Mouse (Mus musculus) lung, postnatal 14 days (tissue): Measurements from ENCODE around the gene 1700001K19Rik.
"Not testable (repeated sequence)": the region's sequence is repeated elsewhere in the genome, so short reads cannot be mapped to it uniquely, and the experiment has no call there.

Experiments used
- DNase-seq: peaks from one replicate; pipeline ENCODE4 v3.0.0; 2021

1700001K19Rik gene

GRCm38 (mm10) chr12:110682561-110683299 is at the start of gene 1700001K19Rik:
Gene 1700001K19Rik, minus strand, starts transcription at chr12:110682619.
- no peak for DNase-seq

- no peak for DNase-seq
Observed at GRCm38 (mm10) chr12:110726428-110726827, 44.0 kb upstream of the 1700001K19Rik start.

GRCm38 (mm10) chr12:110725489-110725888 is 43.1 kb upstream of the 1700001K19Rik start:
- no peak for DNase-seq

- no peak for DNase-seq
Observed at GRCm38 (mm10) chr12:110725051-110725450, 42.6 kb upstream of the 1700001K19Rik start.

- no peak for DNase-seq
Observed at GRCm38 (mm10) chr12:110716004-110716403, 33.6 kb upstream of the 1700001K19Rik start.

GRCm38 (mm10) chr12:110714215-110714614 is 31.8 kb upstream of the 1700001K19Rik start:
- no peak for DNase-seq

- DNase-seq, result no peak
Observed at GRCm38 (mm10) chr12:110713784-110714183, 31.4 kb upstream of the 1700001K19Rik start.

GRCm38 (mm10) chr12:110711270-110711669 is 28.9 kb upstream of the 1700001K19Rik start:
- DNase-seq, result no peak

- DNase-seq, result no peak
Observed at GRCm38 (mm10) chr12:110707451-110707850, 25.0 kb upstream of the 1700001K19Rik start.

- peak; percentile 68 for DNase-seq
Observed at GRCm38 (mm10) chr12:110706337-110707231, 24.2 kb upstream of the 1700001K19Rik start.

GRCm38 (mm10) chr12:110705419-110705818 is 23.0 kb upstream of the 1700001K19Rik start:
- not testable (repeated sequence) for DNase-seq

GRCm38 (mm10) chr12:110703682-110704081 is 21.3 kb upstream of the 1700001K19Rik start:
- no peak for DNase-seq

- peak; percentile 94 for DNase-seq
Observed at GRCm38 (mm10) chr12:110703008-110703471, 20.6 kb upstream of the 1700001K19Rik start.

GRCm38 (mm10) chr12:110702556-110702955 is 20.1 kb upstream of the 1700001K19Rik start, which contains the start of gene Hsp90aa1:
Gene Hsp90aa1, minus strand, starts transcription at chr12:110702728.
- DNase-seq, result no peak

- not testable (repeated sequence) for DNase-seq
Observed at GRCm38 (mm10) chr12:110701363-110701762, 18.9 kb upstream of the 1700001K19Rik start.

- no peak for DNase-seq
Observed at GRCm38 (mm10) chr12:110700730-110701129, 18.3 kb upstream of the 1700001K19Rik start.

- no peak for DNase-seq
Observed at GRCm38 (mm10) chr12:110699171-110699547, 16.7 kb upstream of the 1700001K19Rik start.

- no peak for DNase-seq
Observed at GRCm38 (mm10) chr12:110698523-110699170, 16.2 kb upstream of the 1700001K19Rik start.

GRCm38 (mm10) chr12:110698080-110698479 is 15.7 kb upstream of the 1700001K19Rik start:
- no peak for DNase-seq

- DNase-seq, result no peak
Observed at GRCm38 (mm10) chr12:110697457-110697856, 15.0 kb upstream of the 1700001K19Rik start.

- DNase-seq, result no peak
Observed at GRCm38 (mm10) chr12:110696975-110697400, 14.6 kb upstream of the 1700001K19Rik start.

GRCm38 (mm10) chr12:110696173-110696974 is 14.0 kb upstream of the 1700001K19Rik start:
- peak; percentile 99 for DNase-seq
